Mouse (Mus musculus): ENCODE data around the gene Ccdc30. TPM values are rescaled to one million over a fixed set of nuclear protein-coding genes. Genes with fewer than 3 reads are reported as not detected.

Ccdc30 gene
- 15.1 TPM for polyA plus RNA-seq (2017; shearing (Covaris generic))

GRCm38 (mm10) chr4:119415072-119415753 lies at the start of gene Ccdc30:
TSS of gene Ccdc30 (minus strand) at chr4:119415521.

GRCm38 (mm10) chr4:119422294-119422964 lies 7.1 kb upstream of the Ccdc30 start, which contains the start of the genes Ppcs and Zmynd12:
TSS of gene Ppcs (minus strand) at chr4:119422420.
TSS of gene Zmynd12 (plus strand) at chr4:119422814.

GRCm38 (mm10) chr4:119320131-119320830 lies 95.0 kb downstream of the Ccdc30 start, which contains the start of gene Ppih:
TSS of gene Ppih (minus strand) at chr4:119320546.

GRCm38 (mm10) chr4:119294415-119295133 lies 120.7 kb downstream of the Ccdc30 start, which contains the start of gene Ybx1:
TSS of gene Ybx1 (minus strand) at chr4:119294604.

Other genes starting within 250 kb of the Ccdc30 start
- 3.6 TPM for gene Zfp691, start 241.3 kb downstream of the Ccdc30 start, polyA plus RNA-seq (2017; shearing (Covaris generic))
- 0.68 TPM for gene Ermap, start 225.5 kb downstream of the Ccdc30 start, polyA plus RNA-seq (2017; shearing (Covaris generic))
- gene Svbp, start 220.2 kb downstream of the Ccdc30 start, polyA plus RNA-seq (2017; shearing (Covaris generic)) = 71.6 TPM
- 0.35 TPM for gene Tmem269, start 197.3 kb downstream of the Ccdc30 start, polyA plus RNA-seq (2017; shearing (Covaris generic))
- 22.8 TPM for gene AU022252, start 182.8 kb downstream of the Ccdc30 start, polyA plus RNA-seq (2017; shearing (Covaris generic))
- gene P3h1, start 182.6 kb downstream of the Ccdc30 start, polyA plus RNA-seq (2017; shearing (Covaris generic)) = 1.9 TPM
- not detected for gene Cldn19, start 160.1 kb downstream of the Ccdc30 start, polyA plus RNA-seq (2017; shearing (Covaris generic))
- 57.1 TPM for gene Ybx1, start 120.9 kb downstream of the Ccdc30 start, polyA plus RNA-seq (2017; shearing (Covaris generic))
- 49.7 TPM for gene Ppih, start 95.0 kb downstream of the Ccdc30 start, polyA plus RNA-seq (2017; shearing (Covaris generic))
- 48.4 TPM for gene Ppcs, start 6.9 kb upstream of the Ccdc30 start, polyA plus RNA-seq (2017; shearing (Covaris generic))
- 0.62 TPM for gene Zmynd12, start 7.3 kb upstream of the Ccdc30 start, polyA plus RNA-seq (2017; shearing (Covaris generic))
- gene Rimkla, start 77.1 kb upstream of the Ccdc30 start, polyA plus RNA-seq (2017; shearing (Covaris generic)) = 0.15 TPM
- 11.4 TPM for gene Foxj3, start 121.5 kb upstream of the Ccdc30 start, polyA plus RNA-seq (2017; shearing (Covaris generic))
- gene Frg2f1, start 124.0 kb upstream of the Ccdc30 start, polyA plus RNA-seq (2017; shearing (Covaris generic)) = 1.4 TPM
- not detected for gene Guca2a, start 222.2 kb upstream of the Ccdc30 start, polyA plus RNA-seq (2017; shearing (Covaris generic))
- gene Guca2b, start 243.4 kb upstream of the Ccdc30 start, polyA plus RNA-seq (2017; shearing (Covaris generic)) = not detected

Measured in CD4-positive, CD25-positive, alpha-beta regulatory T cell, adult 9 weeks (primary cell).